Mouse (Mus musculus): Measurements from ENCODE around the gene Vmo1.
"Not testable (repeated sequence)": the region's sequence is repeated elsewhere in the genome, so short reads cannot be mapped to it uniquely, and the experiment has no call there.

Vmo1 gene

GRCm38 (mm10) chr11:70514288-70514687 is at the start of gene Vmo1:
Gene Vmo1 (minus strand): TSS chr11:70514616.
- DNase-seq (ENCODE audit: low read depth, low spot score) = no peak

GRCm38 (mm10) chr11:70563470-70564275 is 49.3 kb upstream of the Vmo1 start:
- peak; percentile 45 for DNase-seq (ENCODE audit: low read depth, low spot score)

GRCm38 (mm10) chr11:70562995-70563469 is 48.6 kb upstream of the Vmo1 start:
- no peak for DNase-seq (ENCODE audit: low read depth, low spot score)

GRCm38 (mm10) chr11:70562287-70562994 is 48.0 kb upstream of the Vmo1 start, which contains the start of gene Mink1:
Gene Mink1 (plus strand): TSS chr11:70562881.
- peak; percentile 96 for DNase-seq (ENCODE audit: low read depth, low spot score)

GRCm38 (mm10) chr11:70561937-70562286 is 47.5 kb upstream of the Vmo1 start:
- no peak for DNase-seq (ENCODE audit: low read depth, low spot score)

- no peak for DNase-seq (ENCODE audit: low read depth, low spot score)
Observed at GRCm38 (mm10) chr11:70557545-70557944, 43.1 kb upstream of the Vmo1 start.

- DNase-seq (ENCODE audit: low read depth, low spot score) = no peak
Observed at GRCm38 (mm10) chr11:70553940-70554339, 39.5 kb upstream of the Vmo1 start.

- no peak for DNase-seq (ENCODE audit: low read depth, low spot score)
Observed at GRCm38 (mm10) chr11:70551526-70551925, 37.1 kb upstream of the Vmo1 start.

- no peak for DNase-seq (ENCODE audit: low read depth, low spot score)
Observed at GRCm38 (mm10) chr11:70544496-70544895, 30.1 kb upstream of the Vmo1 start.

- no peak for DNase-seq (ENCODE audit: low read depth, low spot score)
Observed at GRCm38 (mm10) chr11:70541415-70541814, 27.0 kb upstream of the Vmo1 start.

GRCm38 (mm10) chr11:70540928-70541327 is 26.5 kb upstream of the Vmo1 start:
- DNase-seq (ENCODE audit: low read depth, low spot score) = no peak

- peak; percentile 86 for DNase-seq (ENCODE audit: low read depth, low spot score)
Observed at GRCm38 (mm10) chr11:70539877-70540587, 25.6 kb upstream of the Vmo1 start, which contains the start of gene Pld2. Gene Pld2 (plus strand): TSS chr11:70540064.

- DNase-seq (ENCODE audit: low read depth, low spot score) = no peak
Observed at GRCm38 (mm10) chr11:70539423-70539822, 25.0 kb upstream of the Vmo1 start.

- no peak for DNase-seq (ENCODE audit: low read depth, low spot score)
Observed at GRCm38 (mm10) chr11:70532839-70533238, 18.4 kb upstream of the Vmo1 start, which contains the start of gene Gm40193. Gene Gm40193 (minus strand): TSS chr11:70532939.

- DNase-seq (ENCODE audit: low read depth, low spot score) = not testable (repeated sequence)
Observed at GRCm38 (mm10) chr11:70531065-70531464, 16.6 kb upstream of the Vmo1 start.

GRCm38 (mm10) chr11:70528610-70529009 is 14.2 kb upstream of the Vmo1 start:
- DNase-seq (ENCODE audit: low read depth, low spot score) = no peak

GRCm38 (mm10) chr11:70526211-70526610 is 11.8 kb upstream of the Vmo1 start:
- no peak for DNase-seq (ENCODE audit: low read depth, low spot score)

GRCm38 (mm10) chr11:70525726-70526125 is 11.3 kb upstream of the Vmo1 start:
- DNase-seq (ENCODE audit: low read depth, low spot score) = no peak

- peak; percentile 100 for DNase-seq (ENCODE audit: low read depth, low spot score)
Observed at GRCm38 (mm10) chr11:70525184-70525678, 10.8 kb upstream of the Vmo1 start, which contains the start of gene Psmb6. Gene Psmb6 (plus strand): TSS chr11:70525367.

- DNase-seq (ENCODE audit: low read depth, low spot score) = no peak
Observed at GRCm38 (mm10) chr11:70524782-70525181, 10.4 kb upstream of the Vmo1 start.

- DNase-seq (ENCODE audit: low read depth, low spot score) = not testable (repeated sequence)
Observed at GRCm38 (mm10) chr11:70523306-70523989, 9.0 kb upstream of the Vmo1 start.

Measured in brain, adult 2 months (tissue).